Mouse (Mus musculus) brain, embryonic 14.5 days (tissue): ENCODE measurements around the gene Kcnd3.

Source experiments
- CTCF ChIP-seq: fragments of 200-500 bp; IDR thresholded peaks from 2 replicates; pipeline ENCODE4 v1.5.1; 2012; ENCODE audit warnings: inconsistent platforms, mild to moderate bottlenecking, moderate library complexity, borderline replicate concordance; ENCODE audit not compliant: insufficient read depth, insufficient read length; ENCODE audit errors: extremely low read depth
- POLR2A ChIP-seq: fragments of 200-500 bp; IDR thresholded peaks from 2 replicates; pipeline ENCODE4 v1.6.1; 2012; ENCODE audit warnings: mild to moderate bottlenecking, inconsistent platforms, borderline replicate concordance; ENCODE audit not compliant: poor library complexity, insufficient read depth, insufficient read length, severe bottlenecking; ENCODE audit errors: extremely low read depth

DNA sequence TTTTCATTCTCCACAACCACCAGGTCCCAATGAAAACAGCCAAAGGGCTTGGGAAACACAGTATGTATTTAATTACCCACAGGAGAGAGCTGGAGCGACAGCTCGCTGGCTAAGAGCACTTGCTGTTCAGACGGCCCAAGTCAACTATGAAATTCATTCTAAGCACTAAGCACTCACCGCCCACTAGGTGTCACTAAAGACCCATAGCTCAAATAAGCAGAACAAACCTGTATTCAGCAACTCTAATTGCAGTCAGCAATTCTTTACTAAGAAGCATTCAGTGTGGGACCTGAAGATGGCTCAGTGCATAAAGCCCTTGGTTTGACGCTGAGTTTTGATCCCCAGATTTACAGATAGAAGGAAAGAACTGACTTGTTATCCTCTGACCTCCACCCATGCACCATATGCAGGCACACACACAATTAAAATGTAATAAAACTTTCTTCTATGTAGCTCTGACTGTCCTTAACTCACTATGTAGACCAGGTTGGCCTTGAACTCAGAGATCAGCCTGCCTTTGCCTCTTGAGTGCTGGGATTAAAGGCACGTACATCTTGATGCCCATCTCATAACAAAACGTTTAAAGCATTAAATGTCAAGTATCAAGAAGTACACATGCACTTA lies 222.6 kb downstream of the Kcnd3 start:
- TF ChIP-seq POLR2A (no peak), CTCF (peak; percentile 78; the same call in 1 of the 2 replicates)
